Mouse (Mus musculus) forebrain, embryonic 14.5 days (tissue): Measurements from ENCODE around the gene Cox17. TPM values are rescaled to one million over a fixed set of nuclear protein-coding genes. Genes with fewer than 3 reads are reported as not detected.
A peak's percentile ranks its signal among the peaks of the same experiment; 100 is the strongest.

Experiments used
- ATAC-seq: fragments of 200-750 bp; cut with Nextera tagmentation; 2 replicates; pipeline ENCODE4 v1.8.0; 2017; ENCODE audit warnings: mild to moderate bottlenecking, moderate library complexity
- DNase-seq: peaks from one replicate; pipeline ENCODE4 v3.0.0-alpha.2; 2015; ENCODE audit warnings: low spot score
- H3K27ac ChIP-seq: fragments of 300-500 bp; sonication (generic); 2 replicates; pipeline ENCODE4 v1.5.1; 2014; ENCODE audit warnings: low read depth, mild to moderate bottlenecking, control low read depth, low read length, moderate library complexity
- H3K27me3 ChIP-seq: fragments of 300-500 bp; sonication (generic); replicated peaks from 2 replicates; pipeline ENCODE4 v1.6.1; 2014; ENCODE audit warnings: low read length, control low read depth, mixed read lengths; ENCODE audit not compliant: control insufficient read depth, insufficient read depth
- H3K36me3 ChIP-seq: fragments of 300-500 bp; sonication (generic); 2 replicates; pipeline ENCODE4 v1.6.1; 2014; ENCODE audit warnings: low read length, control low read depth; ENCODE audit not compliant: control insufficient read depth, insufficient read depth
- H3K4me1 ChIP-seq: fragments of 300-500 bp; sonication (generic); 2 replicates; pipeline ENCODE4 v1.6.1; 2014; ENCODE audit warnings: antibody characterized with exemption, low read length, control low read depth; ENCODE audit not compliant: control insufficient read depth, insufficient read depth
- H3K4me2 ChIP-seq: fragments of 300-500 bp; sonication (generic); 2 replicates; pipeline ENCODE4 v1.6.1; 2014; ENCODE audit warnings: mild to moderate bottlenecking, control low read depth, low read length
- H3K4me3 ChIP-seq: fragments of 300-500 bp; sonication (generic); 2 replicates; pipeline ENCODE4 v1.5.1; 2014; ENCODE audit warnings: low read depth, low read length, control low read depth
- H3K9ac ChIP-seq: fragments of 300-500 bp; sonication (generic); 2 replicates; pipeline ENCODE4 v1.6.1; 2014; ENCODE audit warnings: mild to moderate bottlenecking, low read length, control low read depth, moderate library complexity
- H3K9me3 ChIP-seq: fragments of 300-500 bp; sonication (generic); replicated peaks from 2 replicates; pipeline ENCODE4 v1.6.1; 2016; ENCODE audit warnings: low read length, control low read depth, mixed read lengths; ENCODE audit not compliant: control insufficient read depth
- WGBS: fragments of 180-500 bp; shearing (Covaris S2); extraction: QIAGEN DNeasy Blood & Tissue Kit; methylation state at CpG from one replicate; pipeline ENCODE4 v1.1.7; 2014; 5-methylcytosine and 5-hydroxymethylcytosine counted together
- polyA plus RNA-seq: library from polyadenylated mRNA; unstranded; fragments of >200 nt; fragmentation: Nextera tagmentation; extraction: Ambion mirVana; gene quantifications from 2 replicates; pipeline ENCODE4 v1.2.1, GENCODE M21; 2014

Gene Cox17
- polyA plus RNA-seq, 1 experiment from 2014 or later, result 126 TPM

DNA sequence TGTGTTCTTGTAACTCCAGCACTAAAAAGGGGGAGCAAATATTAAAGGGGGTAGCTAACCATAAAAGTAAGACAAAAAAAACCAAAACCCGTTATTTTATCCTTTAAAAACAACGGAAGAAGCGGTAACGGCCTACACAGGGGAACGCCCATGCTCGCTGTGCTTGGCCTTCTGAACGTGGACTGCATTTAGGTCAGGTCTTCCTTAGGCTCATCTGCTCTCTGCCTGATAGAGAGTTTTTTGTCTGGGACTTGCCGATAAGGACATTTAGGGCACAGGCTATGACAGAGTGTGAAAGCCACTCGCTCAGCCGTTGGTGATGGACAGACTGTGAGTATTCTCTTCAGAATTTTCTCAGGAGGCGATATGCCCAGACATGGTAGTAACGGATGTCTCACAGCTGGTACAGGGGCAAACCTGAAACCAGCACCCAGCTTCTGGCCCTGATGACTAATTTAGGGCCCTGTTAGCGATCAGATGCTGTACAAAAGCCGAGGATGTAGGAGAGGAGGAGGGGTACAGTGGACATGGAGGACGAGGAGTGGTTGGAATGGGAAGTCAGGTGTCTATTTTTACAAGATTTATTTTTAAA, 25.0 kb downstream of the Cox17 start:
- H3K9ac ChIP-seq, result no peak overlapping the region
- 88% methylated on average over 15 of the region's 15 CpGs for WGBS
- H3K9me3 ChIP-seq, result no peaks in the 10 kb centered on the region
- 0 out of 2 replicates have a peak, but pooled peaks cover 3% of the 10 kb centered on the region for H3K4me1 ChIP-seq
- H3K4me2 ChIP-seq, result no peak overlapping the region
- no peak for ATAC-seq
- H3K27me3 ChIP-seq, result no peaks in the 10 kb centered on the region
- H3K27ac ChIP-seq, result no peak overlapping the region
- no peak overlapping the region for H3K4me3 ChIP-seq
- no peak for DNase-seq
- no peaks in the 10 kb centered on the region for H3K36me3 ChIP-seq

DNA sequence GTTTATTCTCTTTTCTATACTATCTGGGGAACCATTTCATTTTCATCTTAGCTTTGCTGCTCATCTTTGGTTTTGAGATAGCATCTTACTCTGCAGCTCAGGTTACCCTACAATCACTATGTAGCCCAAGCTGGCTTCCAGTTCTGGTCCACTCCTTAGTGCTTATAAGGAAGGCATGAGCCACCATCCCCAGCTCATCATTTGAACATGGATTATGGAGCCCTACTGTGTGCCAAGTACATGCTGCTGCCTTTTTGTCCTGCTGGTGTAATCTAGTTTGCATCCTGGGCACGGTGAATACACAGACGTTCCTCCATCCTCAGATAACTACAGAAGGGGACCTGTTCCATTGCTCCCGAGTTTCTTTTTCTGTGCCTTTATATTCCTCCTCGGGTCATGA, 26.1 kb downstream of the Cox17 start:
- 85% methylated on average over 4 of the region's 4 CpGs for WGBS
- no peaks in the 10 kb centered on the region for H3K9me3 ChIP-seq

DNA sequence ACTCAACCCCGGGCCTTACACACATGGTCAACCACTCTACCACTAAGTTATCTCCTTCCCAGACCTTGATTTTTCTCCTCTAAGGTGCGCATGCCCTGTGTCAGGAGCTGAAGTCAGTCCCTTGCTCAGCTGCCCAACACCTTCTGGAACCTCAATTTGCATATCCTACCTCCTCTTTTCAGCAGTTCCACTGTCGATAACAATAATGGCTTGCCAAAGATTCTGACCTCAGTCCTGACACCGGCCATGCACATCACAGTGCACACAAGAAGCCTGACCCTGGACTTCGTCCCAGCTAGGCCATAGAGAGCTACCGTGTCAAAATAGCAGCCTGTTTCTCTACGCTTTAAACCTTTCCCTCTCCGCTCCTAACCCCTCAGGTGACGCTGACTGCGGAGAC, 26.6 kb downstream of the Cox17 start:
- Histone ChIP-seq H3K9ac (no peak overlapping the region), H3K9me3 (no peaks in the 10 kb centered on the region), H3K4me1 (0 out of 2 replicates have a peak, but pooled peaks cover under 1% of the 10 kb centered on the region), H3K27me3 (no peaks in the 10 kb centered on the region), H3K27ac (no peak overlapping the region), H3K36me3 (no peaks in the 10 kb centered on the region), H3K4me2 (no peak overlapping the region), H3K4me3 (no peak overlapping the region)
- DNase-seq (no peak), ATAC-seq (no peak)
- WGBS, result 87% methylated on average over 10 of the region's 10 CpGs

More for the DNA sequence above, 26.1 kb downstream of the Cox17 start:
- H3K4me3 ChIP-seq, result no peak overlapping the region
- no peak for DNase-seq
- no peaks in the 10 kb centered on the region for H3K27me3 ChIP-seq
- H3K4me1 ChIP-seq, result 0 out of 2 replicates have a peak, but pooled peaks cover 3% of the 10 kb centered on the region
- H3K36me3 ChIP-seq, result no peaks in the 10 kb centered on the region
- H3K27ac ChIP-seq, result no peak overlapping the region
- H3K9ac ChIP-seq, result no peak overlapping the region
- no peak for ATAC-seq
- no peak overlapping the region for H3K4me2 ChIP-seq

DNA sequence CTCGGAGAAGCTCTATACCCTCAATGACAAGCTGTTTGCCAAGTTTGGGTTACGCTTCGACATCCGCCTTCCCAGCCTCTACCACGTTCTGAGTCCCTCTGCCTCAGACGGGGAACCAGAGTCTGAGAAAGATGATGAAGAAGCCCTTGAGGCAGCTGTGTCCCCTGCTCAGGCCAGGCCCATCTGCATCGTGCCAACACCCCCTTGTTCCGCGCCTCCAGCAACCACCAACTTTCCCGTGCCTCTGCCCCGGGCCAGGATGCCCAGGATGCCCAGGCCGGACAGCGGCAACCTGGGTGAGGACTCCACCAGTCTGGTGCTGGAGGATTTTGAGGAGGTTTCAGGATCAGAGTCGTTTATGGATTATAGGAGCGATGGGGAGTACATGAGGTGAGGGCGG, 27.1 kb downstream of the Cox17 start:
- Histone ChIP-seq H3K27ac (no peak overlapping the region), H3K27me3 (no peaks in the 10 kb centered on the region), H3K9me3 (no peaks in the 10 kb centered on the region), H3K4me2 (no peak overlapping the region), H3K4me1 (no peaks in the 10 kb centered on the region), H3K4me3 (no peak overlapping the region), H3K36me3 (no peaks in the 10 kb centered on the region), H3K9ac (no peak overlapping the region)
- 87% methylated on average over 16 of the region's 16 CpGs for WGBS
- no peak for DNase-seq
- no peak for ATAC-seq

DNA sequence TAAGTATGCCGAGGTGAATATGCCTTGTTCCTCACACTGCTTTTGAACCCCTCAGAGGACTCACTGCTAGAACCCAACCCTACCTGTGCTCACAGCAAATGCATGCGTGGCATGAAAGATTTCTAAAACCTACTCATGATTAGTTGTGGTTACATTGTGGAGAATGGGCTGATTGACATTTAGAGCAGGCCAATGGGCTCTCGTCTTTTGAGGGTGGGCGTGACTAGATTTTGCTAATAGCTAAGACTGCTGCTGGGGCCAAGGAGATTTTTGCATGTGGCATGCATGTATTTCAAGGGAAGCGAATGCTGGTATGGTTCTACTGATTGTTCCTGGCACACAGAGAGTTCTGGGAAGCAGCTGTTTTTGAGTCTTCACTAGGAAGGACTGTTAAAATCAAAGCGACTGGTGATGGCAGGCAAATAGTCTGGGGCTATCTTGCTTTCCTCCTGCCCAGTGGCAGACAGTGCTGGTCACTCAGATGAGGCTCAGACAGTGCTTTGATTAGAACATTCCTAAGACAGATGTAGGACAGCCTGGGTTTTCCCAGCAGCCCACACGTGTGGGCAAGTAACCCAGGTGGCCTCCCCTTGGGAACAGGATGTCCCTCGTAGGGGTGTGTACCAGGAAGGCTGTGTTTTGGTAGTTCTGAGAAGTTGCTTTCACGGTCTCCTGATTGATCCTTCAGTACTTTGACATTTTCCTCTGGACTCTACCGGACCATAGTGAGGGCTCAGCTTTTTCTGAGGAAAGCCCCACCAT, 27.8 kb downstream of the Cox17 start:
- WGBS, result 86% methylated on average over 10 of the region's 10 CpGs
- Histone ChIP-seq H3K9ac (no peak overlapping the region), H3K36me3 (no peaks in the 10 kb centered on the region), H3K4me1 (no peaks in the 10 kb centered on the region), H3K27ac (no peak overlapping the region), H3K4me2 (no peak overlapping the region), H3K9me3 (no peaks in the 10 kb centered on the region), H3K27me3 (no peaks in the 10 kb centered on the region), H3K4me3 (no peak overlapping the region)
- peak; percentile 16 for DNase-seq
- ATAC-seq, result no peak

DNA sequence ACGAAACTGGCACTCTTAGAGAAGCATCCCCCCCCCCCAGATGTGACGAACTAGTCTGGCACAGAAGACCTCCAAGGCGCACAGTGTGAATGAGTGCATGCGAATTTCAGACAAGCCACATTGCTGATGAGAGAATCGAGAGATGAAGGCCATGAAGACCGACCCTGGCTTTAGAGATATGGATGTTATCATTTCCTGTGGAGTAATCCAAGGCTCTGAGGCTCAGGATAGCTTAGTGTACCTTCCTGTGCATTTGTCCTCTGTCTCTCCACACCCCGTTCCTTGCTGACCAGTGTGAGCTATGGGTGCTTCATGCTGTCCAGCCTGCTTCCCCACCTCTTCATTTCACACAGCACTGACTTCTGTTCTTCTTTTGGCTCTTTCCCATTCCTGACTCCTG, 28.4 kb downstream of the Cox17 start:
- Histone ChIP-seq H3K9me3 (no peaks in the 10 kb centered on the region), H3K4me1 (no peaks in the 10 kb centered on the region), H3K36me3 (no peaks in the 10 kb centered on the region), H3K27me3 (no peaks in the 10 kb centered on the region), H3K4me2 (no peak overlapping the region), H3K4me3 (no peak overlapping the region), H3K27ac (no peak overlapping the region), H3K9ac (no peak overlapping the region)
- ATAC-seq (no peak), DNase-seq (no peak)
- 82% methylated on average over 7 of the region's 7 CpGs for WGBS

DNA sequence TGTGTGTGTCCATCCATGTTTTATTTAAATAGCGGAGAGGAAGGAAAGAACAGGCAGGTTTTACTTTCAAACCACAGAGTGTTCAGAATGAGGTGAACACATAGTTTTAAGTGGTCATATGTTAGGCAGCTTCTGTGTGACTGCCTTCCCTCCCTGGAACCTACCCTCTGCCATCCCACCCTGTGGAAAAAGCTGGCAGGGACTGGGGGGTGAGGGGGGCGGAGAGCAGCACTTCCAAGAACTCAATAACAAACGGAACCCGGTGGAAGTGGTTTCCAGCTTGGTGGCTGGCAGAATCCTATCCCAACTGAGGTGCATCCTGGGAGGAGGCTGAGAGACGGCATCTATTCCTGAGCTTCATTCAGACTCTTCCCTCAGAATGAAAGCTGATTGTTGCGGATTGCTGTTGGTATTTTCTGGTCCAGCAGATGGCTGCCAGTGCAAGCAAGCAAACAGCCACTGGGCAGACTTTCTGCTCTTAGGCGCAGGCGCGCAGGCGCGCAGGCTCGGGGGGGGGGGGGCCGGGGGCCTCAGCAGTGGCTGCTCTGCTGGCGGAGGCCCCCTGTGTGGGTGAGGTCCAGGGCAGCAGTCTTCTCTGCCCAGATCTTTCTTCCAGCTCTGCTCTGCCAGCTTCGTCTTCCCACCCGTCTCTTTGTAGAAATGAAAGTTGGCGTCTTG, 29.5 kb downstream of the Cox17 start:
- no peaks in the 10 kb centered on the region for H3K4me1 ChIP-seq
- no peaks in the 10 kb centered on the region for H3K36me3 ChIP-seq
- H3K27ac ChIP-seq, result peak overlapping the region; percentile 74
- H3K27me3 ChIP-seq, result no peaks in the 10 kb centered on the region
- H3K9ac ChIP-seq, result peak overlapping the region; percentile 64
- peak overlapping the region; percentile 46 for H3K4me2 ChIP-seq
- DNase-seq, result peak; percentile 81
- H3K4me3 ChIP-seq, result peak overlapping the region; percentile 19
- peak; percentile 93 for ATAC-seq
- no peaks in the 10 kb centered on the region for H3K9me3 ChIP-seq
- WGBS, result 26% methylated on average over 11 of the region's 17 CpGs

DNA sequence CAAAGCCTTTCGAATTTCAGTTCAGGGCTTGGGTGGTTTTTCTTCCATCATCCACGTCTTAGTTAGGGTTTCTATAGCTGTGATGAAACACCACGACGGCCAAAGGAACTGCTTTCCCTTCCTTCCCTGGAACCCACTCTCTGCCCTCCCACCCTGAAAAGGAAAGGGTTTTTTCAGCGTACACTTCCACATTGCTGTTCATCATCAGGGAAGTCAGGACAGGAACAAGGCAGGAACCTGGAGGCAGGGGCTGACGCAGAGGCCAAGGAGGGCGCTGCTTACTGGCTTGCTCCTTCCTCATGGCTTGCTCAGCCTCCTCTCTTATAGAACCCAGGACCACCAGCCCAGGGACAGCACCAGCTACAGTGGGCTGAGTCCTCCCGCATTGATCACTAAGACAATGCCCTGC, 30.1 kb downstream of the Cox17 start:
- H3K27ac ChIP-seq, result 0 out of 2 replicates have a peak overlapping the region, but pooled peaks have one; percentile 74
- DNase-seq, result no peak
- ATAC-seq, result peak; percentile 32
- peak overlapping the region; percentile 19; the same call in 1 of the 2 replicates for H3K4me3 ChIP-seq
- H3K9ac ChIP-seq, result peak overlapping the region; percentile 64
- no peaks in the 10 kb centered on the region for H3K27me3 ChIP-seq
- no peaks in the 10 kb centered on the region for H3K9me3 ChIP-seq
- H3K4me2 ChIP-seq, result peak overlapping the region; percentile 46
- 54% methylated on average over 8 of the region's 8 CpGs for WGBS
- no peaks in the 10 kb centered on the region for H3K4me1 ChIP-seq
- no peaks in the 10 kb centered on the region for H3K36me3 ChIP-seq

DNA sequence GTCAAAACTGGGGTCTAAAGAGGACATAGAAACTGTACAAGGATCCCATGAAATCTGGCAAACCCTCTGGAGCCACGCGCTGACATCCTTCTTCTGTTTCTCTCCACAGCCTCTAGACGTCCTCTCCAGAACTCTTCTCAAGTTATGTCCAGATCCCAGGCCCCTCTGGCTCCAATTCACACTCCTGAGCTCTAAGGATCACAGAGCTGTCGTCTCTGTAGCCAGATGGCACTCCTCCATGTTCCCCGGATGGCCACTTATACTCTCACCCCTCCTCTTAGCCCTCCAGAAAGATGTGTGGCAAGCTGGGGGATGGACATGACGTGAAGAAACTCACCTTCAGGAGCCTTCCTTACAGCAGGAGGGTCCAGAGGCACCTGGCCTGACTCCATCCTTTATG, 30.8 kb downstream of the Cox17 start:
- Histone ChIP-seq H3K4me1 (no peaks in the 10 kb centered on the region), H3K27ac (no peak overlapping the region), H3K4me3 (no peak overlapping the region), H3K9ac (no peak overlapping the region), H3K27me3 (no peaks in the 10 kb centered on the region), H3K9me3 (no peaks in the 10 kb centered on the region), H3K4me2 (no peak overlapping the region), H3K36me3 (no peaks in the 10 kb centered on the region)
- DNase-seq, result no peak
- ATAC-seq, result no peak
- 88% methylated on average over 6 of the region's 6 CpGs for WGBS
